Mouse (Mus musculus) adrenal gland, postnatal 4 days (tissue): ENCODE data around the gene Dse. TPM values are rescaled to one million over a fixed set of nuclear protein-coding genes. Genes with fewer than 3 reads are reported as not detected.
A peak's percentile ranks its signal among the peaks of the same experiment; 100 is the strongest.
"Not testable (repeated sequence)": the region's sequence is repeated elsewhere in the genome, so short reads cannot be mapped to it uniquely, and the experiment has no call there.

ENCODE experiments used
- DNase-seq, 2 experiments: peaks; one replicate each; pipeline ENCODE4 v3.0.0; 2021 to 2022; ENCODE audit warnings: low spot score in 2 of 2, mixed read lengths in 2 of 2
- long read RNA-seq, 2 experiments: library from polyadenylated mRNA; stranded (forward); transcript quantifications; one replicate each; pipeline ENCODE4 v2.0.0; 2021
- total RNA-seq, 2 experiments: library from RNA; stranded (reverse); gene quantifications; 2 replicates each; pipeline ENCODE4 v1.2.3; 2021

Dse gene
- total RNA-seq: 10 to 100 TPM; 15.4 to 17.8 TPM
- long read RNA-seq, experiment 1, full-length matches to known transcripts: 3 of 7 reads
- long read RNA-seq, experiment 1, partial matches to known transcripts: 0 of 7 reads
- long read RNA-seq, experiment 1, other reads (novel, unspliced or antisense): 4 of 7 reads
- long read RNA-seq, experiment 2, full-length matches to known transcripts: 7 of 16 reads
- long read RNA-seq, experiment 2, partial matches to known transcripts: 1 of 16 reads
- long read RNA-seq, experiment 2, other reads (novel, unspliced or antisense): 8 of 16 reads

DNA sequence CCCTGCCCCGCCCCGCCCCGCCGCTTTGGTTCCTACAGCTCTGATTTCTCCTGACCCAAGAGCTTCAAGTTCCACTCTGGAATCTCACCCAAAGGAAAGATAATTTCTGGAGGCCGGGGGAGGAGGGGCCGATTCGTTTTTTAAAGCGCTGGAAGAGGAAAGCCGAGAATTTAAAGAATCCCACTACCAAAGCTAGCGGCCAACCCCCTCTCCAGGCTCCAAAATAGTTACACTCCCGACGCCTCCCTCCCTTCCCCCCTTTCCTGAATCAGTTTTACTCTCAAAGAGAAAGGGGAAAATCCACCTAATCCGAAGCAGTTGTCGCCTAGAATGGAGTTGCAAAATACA lies at the start of gene Dse:
Gene Dse, minus strand, starts transcription at position 213 of the 348 bp plus-strand sequence.
- DNase-seq: peak in 1 of 2 experiments; percentile 7

DNA sequence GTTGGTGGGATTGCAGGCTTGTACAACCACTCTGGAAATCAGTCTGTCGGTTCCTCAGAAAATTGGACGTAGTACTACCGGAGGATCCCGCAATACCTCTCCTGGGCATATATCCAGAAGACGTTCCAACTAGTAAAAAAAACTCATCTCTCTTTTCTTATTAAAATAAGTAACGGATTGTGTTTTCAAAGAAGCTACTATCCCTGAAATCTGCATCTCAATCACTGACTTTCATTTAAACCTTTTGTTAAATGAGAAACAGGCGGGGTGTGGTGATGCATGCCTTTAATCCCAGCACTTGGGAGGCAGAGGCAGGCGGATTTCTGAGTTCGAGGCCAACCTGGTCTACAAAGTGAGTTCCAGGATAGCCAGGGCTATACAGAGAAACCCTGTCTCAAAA lies 45.3 kb upstream of the Dse start:
- DNase-seq: not testable (repeated sequence)

DNA sequence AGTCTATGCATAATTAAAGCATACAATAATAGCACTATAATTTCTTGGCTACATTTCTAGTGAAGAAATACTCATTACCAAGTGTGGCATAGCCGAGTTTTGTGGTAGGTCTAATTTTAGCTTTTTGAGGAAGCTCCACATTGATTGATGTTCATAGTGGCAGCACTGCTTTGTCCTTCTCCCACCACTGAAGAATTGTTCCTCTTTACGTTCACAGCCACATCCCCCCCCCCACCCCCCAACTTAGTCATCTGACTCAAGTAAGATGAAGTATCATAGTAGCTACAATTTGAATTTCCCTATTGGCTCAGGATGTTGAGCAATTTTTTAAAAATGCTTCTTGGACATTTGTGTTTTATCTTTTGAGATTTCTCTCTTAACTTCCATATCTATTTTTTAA lies 42.1 kb upstream of the Dse start:
- DNase-seq: no peak

DNA sequence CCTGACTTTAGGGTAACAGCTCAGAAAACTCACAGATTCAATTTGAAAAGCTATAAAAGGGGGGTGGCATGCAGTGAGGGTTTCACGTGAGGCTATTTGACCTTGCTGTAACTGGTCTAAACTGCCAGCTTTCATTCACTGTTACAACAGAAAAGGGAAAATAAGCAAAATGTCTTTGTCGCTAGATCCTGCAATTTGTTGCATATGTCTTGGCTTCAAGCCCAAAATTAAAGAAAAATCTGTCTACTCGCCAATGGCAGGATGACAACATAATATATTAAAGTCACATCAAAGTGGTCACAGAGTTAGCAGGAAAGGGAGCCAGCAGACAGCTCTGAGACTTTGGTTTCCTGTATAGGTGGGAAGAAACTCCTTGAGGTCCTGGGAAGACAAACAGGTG lies 40.2 kb upstream of the Dse start:
- DNase-seq: no peak

DNA sequence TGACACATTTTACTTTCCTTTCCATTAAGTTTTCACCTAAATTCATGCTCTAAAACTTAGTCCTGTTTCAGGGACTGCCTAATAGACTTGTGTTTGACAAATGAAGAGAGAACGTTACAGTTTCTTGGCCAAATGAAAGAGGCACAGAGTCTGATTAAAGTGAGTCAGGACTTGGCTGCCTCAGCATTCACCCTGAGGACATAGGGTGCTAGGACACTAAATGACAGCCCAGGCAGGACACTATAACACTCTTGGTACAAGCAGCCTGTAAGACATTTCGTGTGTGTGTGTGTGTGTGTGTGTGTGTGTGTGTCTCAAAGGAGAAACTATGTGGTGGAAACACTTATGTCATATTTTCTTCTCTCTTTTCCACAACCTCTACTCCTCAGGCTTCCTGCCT lies 38.6 kb upstream of the Dse start:
- DNase-seq: no peak

DNA sequence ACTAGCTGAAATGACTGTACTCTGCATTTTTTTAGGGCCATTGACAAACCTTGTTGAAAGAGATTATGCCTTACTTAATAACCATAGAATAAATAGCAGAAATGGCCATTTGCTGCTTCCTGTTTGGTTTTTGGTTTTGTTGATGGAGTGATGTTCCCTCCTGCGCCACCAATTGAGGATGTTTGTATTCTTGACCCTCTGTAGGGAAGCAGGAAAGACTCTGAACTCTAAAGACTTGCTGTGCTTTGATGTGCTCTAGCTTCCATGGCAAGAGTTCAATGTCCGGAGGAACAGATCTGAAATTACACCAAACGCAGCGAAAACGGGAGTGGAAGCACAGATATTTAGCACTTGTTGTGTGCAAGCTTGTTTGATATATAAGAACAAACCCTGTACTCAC lies 37.2 kb upstream of the Dse start:
- no peak for DNase-seq

DNA sequence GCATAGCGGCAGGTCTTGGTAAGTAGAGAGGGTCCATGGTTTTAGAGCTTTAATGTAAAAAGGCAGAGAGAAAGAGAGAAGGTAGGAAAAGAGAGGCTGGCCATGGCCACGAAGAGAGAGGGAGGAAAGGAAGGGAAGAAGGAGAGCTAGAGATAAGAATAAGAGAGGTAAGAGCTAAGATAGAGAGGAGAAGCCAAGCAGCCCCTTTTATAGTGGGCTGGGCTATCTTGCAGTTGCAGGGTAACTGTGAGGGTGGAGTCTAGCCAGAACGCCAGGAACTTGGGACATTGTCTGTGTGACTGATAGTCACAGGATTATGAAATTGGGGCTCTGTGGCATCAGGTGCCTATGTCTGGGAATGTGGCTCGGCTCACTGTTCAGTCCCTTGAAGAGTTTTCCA lies 31.0 kb upstream of the Dse start:
- DNase-seq: no peak

DNA sequence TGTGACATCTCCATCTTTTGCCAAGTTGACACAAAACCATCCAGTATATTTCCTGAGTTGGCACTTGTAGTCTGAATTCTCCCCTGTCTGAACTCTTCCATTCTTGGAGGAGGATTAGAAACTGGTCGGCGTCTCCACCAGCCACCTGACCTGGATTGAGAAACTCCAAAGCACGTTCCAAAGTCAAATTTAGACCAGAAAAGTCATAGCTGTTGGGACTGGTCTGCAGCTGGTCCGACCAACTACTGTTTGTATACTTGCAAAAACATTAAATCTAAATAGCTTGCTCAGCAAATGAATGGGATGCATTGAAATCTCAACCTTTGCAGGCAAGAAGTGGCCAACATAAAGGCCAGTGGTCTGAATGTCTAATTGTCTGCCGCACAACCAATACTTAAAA lies 29.1 kb upstream of the Dse start:
- DNase-seq: no peak

DNA sequence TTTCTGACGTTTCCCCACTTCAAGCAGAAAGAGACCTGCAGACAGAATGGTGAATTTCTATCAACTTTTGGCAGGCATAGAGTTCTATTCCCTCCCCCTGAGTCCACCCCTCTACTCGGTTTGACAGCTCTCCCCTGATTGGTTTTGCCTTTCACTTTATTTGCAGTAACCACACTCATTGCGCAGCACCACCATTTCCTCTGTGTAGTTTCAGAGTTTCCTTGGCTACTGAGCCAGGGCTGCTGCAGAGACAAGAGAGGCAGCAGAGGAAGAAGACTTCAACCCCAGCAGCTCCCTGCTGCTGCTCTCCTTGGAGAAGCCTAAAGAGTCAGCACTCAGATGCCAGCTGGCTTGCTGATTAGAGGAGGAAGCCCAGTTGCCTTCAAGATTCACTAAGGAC lies 27.9 kb upstream of the Dse start:
- DNase-seq: no peak

DNA sequence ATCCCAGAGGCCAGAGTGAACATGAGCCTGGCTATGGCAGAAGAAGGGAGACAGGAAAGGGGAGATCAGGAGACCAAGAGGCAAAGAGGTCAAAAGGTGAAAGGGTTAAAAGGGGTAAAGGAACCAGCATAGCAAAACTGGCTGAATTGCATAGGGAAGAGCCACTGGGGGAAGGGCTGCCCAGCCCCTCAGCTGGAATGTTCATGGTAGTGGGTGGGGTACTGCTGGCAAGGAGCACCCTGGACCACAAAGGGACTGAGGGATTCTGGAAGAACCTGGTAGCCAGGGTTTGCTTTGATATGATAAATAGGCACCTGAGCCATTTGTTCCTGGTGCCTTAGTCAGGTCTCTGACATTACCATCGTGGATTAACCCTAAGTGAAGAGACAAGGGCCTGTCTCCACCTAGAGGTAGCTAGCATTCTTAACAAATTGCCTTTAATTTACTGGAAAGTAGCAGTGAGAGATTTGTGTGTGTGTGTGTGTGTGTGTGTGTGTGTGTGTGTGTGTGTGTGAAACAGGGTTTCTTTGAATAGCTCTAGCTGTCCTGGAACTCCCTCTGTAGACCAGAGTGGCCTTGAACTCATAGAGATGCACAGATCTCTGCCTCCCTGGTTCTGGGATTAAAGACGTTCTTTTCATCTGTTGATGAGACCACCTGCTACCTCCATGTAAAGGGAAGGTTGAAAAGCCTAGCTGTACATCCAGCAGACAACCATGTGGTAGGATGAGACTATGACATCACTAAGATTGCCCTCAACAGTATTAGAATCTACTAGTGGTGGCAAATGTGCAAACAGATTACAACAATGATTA lies 26.6 kb upstream of the Dse start:
- DNase-seq: no peak

DNA sequence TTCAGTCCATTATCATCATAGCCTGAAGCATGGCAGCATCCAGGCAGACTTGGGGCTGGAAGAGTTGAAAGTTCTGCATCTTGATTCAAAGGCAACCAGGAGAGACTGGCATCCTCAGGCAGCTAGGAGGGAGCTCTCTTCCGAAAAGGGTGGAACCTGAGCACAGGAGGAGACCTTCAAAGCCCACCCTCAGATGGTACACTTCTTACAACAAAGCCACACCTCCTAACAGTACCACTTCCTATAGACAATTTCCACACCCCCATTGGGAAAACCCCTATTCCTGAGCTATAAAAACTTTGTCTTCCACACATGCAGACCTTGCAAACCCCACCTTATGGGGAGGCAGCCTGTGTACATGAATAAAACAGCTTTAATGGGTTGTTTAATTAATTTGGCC lies 25.9 kb upstream of the Dse start:
- no peak for DNase-seq

DNA sequence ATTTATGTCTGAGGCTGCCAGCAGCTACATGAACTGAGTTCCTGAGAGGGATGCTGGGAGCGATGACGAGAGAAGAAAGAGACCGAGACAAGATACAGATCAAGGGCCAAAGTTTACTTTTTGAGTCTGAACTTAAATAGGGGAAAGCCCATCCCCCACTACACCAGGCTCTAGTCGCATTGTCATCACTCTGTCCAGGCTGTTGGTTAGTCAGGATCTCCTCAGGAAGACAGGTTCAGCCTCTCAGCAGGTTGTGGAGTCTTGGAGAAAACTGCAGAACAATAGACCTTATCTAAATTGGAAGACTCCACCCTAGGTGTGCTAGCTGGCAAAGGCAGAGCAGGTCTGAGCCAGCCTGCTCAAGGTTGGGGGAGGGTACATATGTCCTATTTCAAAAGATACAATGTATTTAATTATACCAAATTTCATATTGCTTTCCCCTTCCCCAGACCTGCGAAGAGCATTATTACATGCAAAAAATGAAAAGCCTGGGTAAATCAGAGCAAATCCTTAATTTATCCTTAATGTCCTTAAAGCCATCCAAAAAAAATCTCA lies 22.7 kb upstream of the Dse start:
- DNase-seq: no peak

DNA sequence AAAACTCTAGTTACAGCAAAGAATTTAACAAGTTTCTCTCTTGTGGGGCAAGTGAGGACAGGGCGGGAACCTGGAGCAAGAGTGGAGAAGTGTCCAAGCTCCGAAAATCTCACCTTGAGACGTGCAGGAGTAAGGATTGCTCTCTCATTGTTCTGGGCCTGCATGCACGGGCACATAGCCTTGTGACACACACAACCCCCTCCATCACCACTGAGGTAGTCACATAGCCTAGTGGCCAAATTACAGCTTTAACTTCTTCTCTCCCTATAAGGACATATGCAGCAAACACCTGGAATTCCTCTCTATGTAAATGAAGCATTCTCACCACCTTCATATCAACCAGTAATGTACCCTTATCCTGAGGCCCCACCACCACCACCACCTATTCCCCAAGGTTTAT lies 22.0 kb upstream of the Dse start:
- DNase-seq: no peak

DNA sequence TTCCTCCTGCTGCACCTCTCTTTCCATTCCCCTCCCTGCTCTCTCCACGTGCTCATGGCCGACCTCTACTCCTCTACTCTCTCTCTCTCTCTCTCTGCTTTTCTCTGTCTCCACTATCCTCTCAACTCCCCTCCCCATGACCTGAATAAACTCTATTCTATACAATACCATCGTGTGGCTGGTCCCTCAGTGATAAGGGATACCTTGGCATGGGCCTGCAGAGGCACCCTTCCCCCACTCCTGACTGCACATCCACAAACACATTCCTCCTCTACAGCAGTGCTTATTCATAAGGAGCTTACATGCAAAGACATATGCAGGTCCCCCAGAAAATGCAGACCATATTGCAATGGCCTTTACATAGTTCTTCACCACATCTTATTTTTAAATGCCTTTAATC lies 16.1 kb upstream of the Dse start:
- DNase-seq: no peak

DNA sequence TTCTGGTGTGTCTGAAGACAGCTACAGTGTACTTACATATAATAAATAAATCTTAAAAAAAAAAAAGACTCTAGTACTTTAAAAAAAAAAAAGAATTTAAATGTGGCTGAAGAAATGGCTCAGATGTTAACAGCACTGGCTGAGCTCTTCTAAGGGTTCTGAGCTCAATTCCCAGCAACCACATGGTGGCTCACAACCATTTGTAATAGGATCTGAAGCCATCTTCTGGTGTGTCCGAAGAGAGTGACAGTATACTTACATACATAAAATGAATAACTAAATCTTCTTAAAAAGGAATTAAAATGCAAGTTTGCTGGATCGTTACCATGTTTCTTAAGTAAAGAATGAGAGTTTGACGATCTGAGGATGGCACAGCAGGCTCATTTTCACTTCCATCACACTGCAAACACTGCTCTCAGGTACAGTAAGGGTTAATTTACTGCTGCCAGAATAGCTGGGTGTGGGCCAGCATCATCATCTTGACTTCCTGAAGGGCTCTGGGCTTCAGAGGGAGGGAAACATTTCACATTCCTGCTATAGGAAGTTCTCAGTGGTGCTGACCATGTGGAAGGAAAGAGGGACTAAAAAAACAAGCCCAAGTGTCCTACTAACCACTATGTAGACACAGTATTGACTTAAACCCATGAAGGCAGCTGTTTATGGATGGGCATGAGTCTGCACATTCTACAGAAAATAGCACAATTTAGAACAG lies 14.6 kb upstream of the Dse start:
- no peak for DNase-seq

DNA sequence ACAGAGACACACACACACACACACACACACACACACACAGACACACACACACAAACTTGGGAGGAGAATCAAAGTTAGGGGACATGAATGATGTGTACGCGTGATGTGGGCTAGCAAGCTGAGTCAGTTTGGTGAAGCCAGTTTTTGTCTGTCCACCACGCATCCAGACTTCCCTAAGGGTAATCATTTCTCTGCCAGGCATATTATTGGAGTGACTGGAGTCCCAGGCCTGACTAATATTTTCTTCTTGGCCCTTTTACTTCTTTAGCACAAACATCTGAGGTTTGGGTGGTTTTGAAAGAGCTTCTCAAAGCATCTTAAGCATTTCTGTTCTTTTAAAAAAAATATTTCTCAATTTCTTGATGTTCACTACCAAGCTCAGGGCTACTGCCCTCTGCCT lies 10.7 kb upstream of the Dse start:
- DNase-seq: no peak

DNA sequence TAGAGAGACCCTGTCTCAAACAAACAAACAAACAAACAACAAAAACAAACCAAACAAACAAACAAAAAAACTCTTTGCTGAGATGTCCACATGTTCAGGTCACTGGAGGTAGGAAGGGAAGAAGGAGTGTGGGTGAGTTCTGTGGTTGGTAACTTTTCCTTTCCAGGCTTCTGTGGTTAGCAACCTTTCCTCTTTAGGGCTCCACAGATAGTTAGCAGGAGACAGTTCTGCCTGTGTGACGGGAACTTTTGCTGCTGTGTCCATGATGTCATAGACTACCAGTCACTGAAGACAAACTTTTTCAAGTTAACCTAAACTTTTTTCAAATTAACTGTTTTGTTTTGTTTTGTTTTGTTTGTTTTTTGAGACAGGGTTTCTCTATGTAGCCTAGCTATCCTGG lies 8.2 kb upstream of the Dse start:
- DNase-seq: no peak

DNA sequence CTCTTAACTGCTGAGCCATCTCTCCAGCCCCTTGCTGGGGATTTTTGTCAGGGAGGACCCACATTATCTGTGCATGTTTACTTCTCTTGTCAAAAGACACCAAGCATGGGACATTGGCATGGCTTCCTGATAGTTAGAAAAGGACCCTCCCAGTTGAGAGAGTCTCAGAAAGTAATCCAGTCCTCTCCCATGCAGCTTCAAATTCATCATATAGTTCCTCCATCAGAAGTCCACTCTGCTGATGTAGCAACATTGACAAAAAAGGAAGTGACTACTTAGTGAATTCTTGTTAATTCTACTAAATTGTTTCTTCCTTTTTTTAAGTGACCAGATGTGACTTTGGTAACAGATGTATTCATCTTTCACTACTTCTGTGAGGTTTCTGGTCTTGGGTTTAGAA lies 2.4 kb upstream of the Dse start:
- DNase-seq: no peak

DNA sequence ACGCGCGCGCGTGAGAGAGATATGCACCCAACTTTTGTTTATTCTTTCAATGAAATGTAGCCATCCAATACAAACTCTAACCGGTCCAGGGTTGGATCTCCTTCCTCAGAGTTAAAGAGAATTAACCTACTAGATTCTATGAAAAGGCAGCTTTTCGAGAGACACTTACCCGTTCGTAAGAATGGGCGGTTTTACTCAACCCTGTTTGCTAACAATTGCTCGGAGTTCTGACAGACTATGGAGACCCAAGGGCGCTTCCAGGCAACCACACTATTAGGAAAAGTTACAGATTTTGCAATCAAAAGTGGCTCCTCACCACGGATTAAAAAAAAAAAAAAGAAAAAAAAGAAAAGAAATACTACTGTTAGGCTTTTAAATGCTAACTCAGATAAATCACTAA lies 516 bp upstream of the Dse start:
- DNase-seq: no peak

DNA sequence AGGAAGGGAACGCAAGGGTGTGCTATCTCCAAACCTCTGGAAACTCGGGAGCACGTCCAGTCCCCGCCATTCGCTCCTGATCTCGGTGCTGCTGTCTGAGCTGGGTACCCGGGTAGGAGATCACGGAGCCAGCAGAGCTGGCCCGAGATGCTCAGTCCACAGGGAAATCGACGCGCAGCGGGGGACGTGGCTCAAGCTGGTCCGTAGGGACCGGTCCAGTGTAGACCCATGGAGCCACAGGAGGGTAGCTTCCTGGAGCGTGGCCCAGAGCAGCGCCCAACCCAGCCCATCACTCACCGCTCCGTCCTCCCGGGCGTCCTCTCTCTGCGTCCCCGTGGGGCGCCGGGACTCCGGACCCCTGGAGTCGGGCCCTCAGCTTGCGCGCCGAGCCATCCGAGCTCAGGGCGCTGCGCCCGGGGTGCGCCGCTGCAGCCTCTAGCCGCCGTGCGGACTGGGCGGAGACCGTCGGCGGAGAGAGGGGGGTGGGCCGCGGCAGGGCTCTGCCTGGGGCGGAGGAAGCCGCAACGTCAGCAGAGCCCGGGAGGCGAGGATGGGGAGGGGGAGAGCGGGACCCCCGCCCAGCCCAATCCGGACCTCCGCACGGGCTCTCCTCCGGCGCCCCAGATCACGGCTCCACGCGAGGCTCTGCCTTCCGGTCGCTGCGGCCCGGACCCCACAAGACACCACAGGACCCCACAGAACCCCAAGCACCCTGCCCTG lies 572 bp downstream of the Dse start:
- DNase-seq: peak; percentile 17 to 21

DNA sequence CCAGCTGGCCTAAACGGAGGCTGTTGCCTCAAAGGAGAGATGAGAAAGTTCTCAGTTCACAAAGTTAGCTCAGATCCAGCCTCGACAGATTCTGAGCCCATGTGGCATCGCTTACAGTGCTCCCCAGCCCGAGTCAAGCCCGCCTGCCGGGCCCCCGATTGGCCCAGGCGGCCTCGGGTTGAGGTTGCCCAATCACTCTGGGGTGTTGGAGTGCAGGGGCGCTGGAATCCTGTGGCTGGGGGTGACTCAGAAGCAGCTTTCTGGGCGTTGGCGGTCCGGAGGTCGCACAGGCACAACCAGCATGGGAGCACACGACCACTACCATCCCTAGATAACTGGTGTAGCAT lies 1.1 kb downstream of the Dse start:
- peak; percentile 4 to 15 for DNase-seq

DNA sequence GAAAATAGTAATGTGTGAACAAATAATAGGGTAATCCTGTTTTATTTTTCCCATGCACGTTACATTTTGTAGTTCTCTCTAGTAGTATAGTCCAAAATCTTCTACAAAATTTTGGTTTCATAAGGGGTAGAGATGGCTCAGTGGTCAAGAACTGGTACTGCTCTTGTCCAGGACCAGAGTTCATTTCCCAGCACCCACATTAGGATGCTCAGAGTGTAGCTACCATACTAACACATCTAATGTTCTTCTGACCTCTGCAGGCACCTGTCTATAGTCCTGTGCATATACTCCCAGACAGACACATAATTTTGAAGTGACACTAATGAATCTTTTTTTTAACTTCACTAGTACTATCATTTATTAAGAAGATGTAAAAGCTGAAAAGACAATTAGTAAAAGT lies 1.7 kb downstream of the Dse start:
- DNase-seq: no peak
